Mouse (Mus musculus) layer of hippocampus, adult 6 months (tissue): ENCODE data around the gene Mgat1. TPM values are rescaled to one million over a fixed set of nuclear protein-coding genes. Genes with fewer than 3 reads are reported as not detected.

Experiments
- long read RNA-seq, 2 experiments: library from polyadenylated mRNA; unstranded; transcript quantifications; one replicate each; pipeline ENCODE4 v2.0.0; 2019 to 2020
- polyA plus RNA-seq: library from polyadenylated mRNA; unstranded; fragments of <200 nt; fragmentation: Nextera tagmentation; gene quantifications from 2 replicates; pipeline ENCODE4 v1.2.3, GENCODE M21; 2021

The Mgat1 gene
- polyA plus RNA-seq: 11.2 and 11.8 TPM in 2 replicates
- long read RNA-seq, experiment 1, partial matches to known transcripts: 1 of 23 reads
- long read RNA-seq, experiment 1, other reads (novel, unspliced or antisense): 17 of 23 reads
- long read RNA-seq, experiment 2, transcript Mgat1-202 (3 exons, 2,729 nt): minor isoform, 17 of 85 reads
- long read RNA-seq, experiment 2, transcript Mgat1-201 (3 exons, 2,976 nt): major isoform, 27 of 85 reads
- long read RNA-seq, experiment 2, transcript Mgat1-213 (4 exons, 3,151 nt): minor isoform, 15 of 85 reads
- long read RNA-seq, experiment 2, partial matches to known transcripts: 8 of 85 reads
- long read RNA-seq, experiment 2, other reads (novel, unspliced or antisense): 16 of 85 reads

GRCm38 (mm10) chr11:49243727-49244594, at the start of gene Mgat1:
Gene Mgat1 (plus strand): TSS chr11:49244191.

GRCm38 (mm10) chr11:49203129-49203768, 40.7 kb upstream of the Mgat1 start, which contains the start of gene Zfp62:
Gene Zfp62 (plus strand): TSS chr11:49203292.

GRCm38 (mm10) chr11:49278222-49278621, 34.2 kb downstream of the Mgat1 start, which contains the start of gene Olfr1393:
Gene Olfr1393 (plus strand): TSS chr11:49278304.

GRCm38 (mm10) chr11:49284982-49285381, 41.0 kb downstream of the Mgat1 start, which contains the start of gene Olfr1392:
Gene Olfr1392 (plus strand): TSS chr11:49285282.

GRCm38 (mm10) chr11:49304441-49304840, 60.5 kb downstream of the Mgat1 start, which contains the start of gene Olfr10:
Gene Olfr10 (plus strand): TSS chr11:49304741.

Other genes with a start within 250 kb of the Mgat1 start
- 0.38 and 0.40 TPM in 2 replicates for gene 9930111J21Rik2, start 192.9 kb upstream of the Mgat1 start, polyA plus RNA-seq
- gene Tgtp2, start 180.0 kb upstream of the Mgat1 start, polyA plus RNA-seq: 1.2 and 1.8 TPM in 2 replicates
- 2.1 and 2.3 TPM in 2 replicates for gene Ifi47, start 167.6 kb upstream of the Mgat1 start, polyA plus RNA-seq
- not detected in 2 replicates for gene Olfr1396, start 129.3 kb upstream of the Mgat1 start, polyA plus RNA-seq
- gene Olfr1395, start 101.9 kb upstream of the Mgat1 start, polyA plus RNA-seq: not detected in 2 replicates
- not detected in 2 replicates for gene Olfr1394, start 89.8 kb upstream of the Mgat1 start, polyA plus RNA-seq
- gene Btnl9, start 57.0 kb upstream of the Mgat1 start, polyA plus RNA-seq: not detected in 2 replicates
- 11.0 and 11.7 TPM in 2 replicates for gene Zfp62, start 40.9 kb upstream of the Mgat1 start, polyA plus RNA-seq
- not detected in 2 replicates for gene Olfr1393, start 34.1 kb downstream of the Mgat1 start, polyA plus RNA-seq
- gene Olfr1392, start 41.1 kb downstream of the Mgat1 start, polyA plus RNA-seq: not detected in 2 replicates
- not detected in 2 replicates for gene Olfr10, start 60.5 kb downstream of the Mgat1 start, polyA plus RNA-seq
- not detected in 2 replicates for gene Olfr1391, start 78.6 kb downstream of the Mgat1 start, polyA plus RNA-seq
- gene Olfr1390, start 91.0 kb downstream of the Mgat1 start, polyA plus RNA-seq: not detected in 2 replicates
- not detected in 2 replicates for gene Olfr1389, start 178.9 kb downstream of the Mgat1 start, polyA plus RNA-seq
- gene Olfr1388, start 192.4 kb downstream of the Mgat1 start, polyA plus RNA-seq: not detected in 2 replicates
- not detected in 2 replicates for gene Olfr1387, start 211.2 kb downstream of the Mgat1 start, polyA plus RNA-seq
- gene Olfr1386, start 220.9 kb downstream of the Mgat1 start, polyA plus RNA-seq: not detected in 2 replicates
- gene Olfr1385, start 244.9 kb downstream of the Mgat1 start, polyA plus RNA-seq: not detected in 2 replicates